Mouse (Mus musculus) gastrocnemius, postnatal 36 days (tissue): ENCODE data around the gene Galnt18. TPM values are rescaled to one million over a fixed set of nuclear protein-coding genes. Genes with fewer than 3 reads are reported as not detected.

ENCODE experiments used
- DNase-seq, 2 experiments: peaks; one replicate each; pipeline ENCODE4 v3.0.0; 2022
- intact Hi-C: fragments of 180-260 bp; cut with DNase I; formaldehyde crosslinking; loops from one replicate; pipeline ENCODE4 v1.15.1; 2025
- total RNA-seq, 2 experiments: library from RNA; stranded (reverse); gene quantifications; 2 replicates each; pipeline ENCODE4 v1.2.3; 2021

Galnt18 gene
- total RNA-seq, 2 experiments from 2014 or later = 3.8 to 3.9 TPM

GRCm38 (mm10) chr7:111589506-111590125, 190.2 kb downstream of the Galnt18 start:
- intact Hi-C loops = no loop called here
- DNase-seq = no peak

GRCm38 (mm10) chr7:111588291-111588781, 191.4 kb downstream of the Galnt18 start:
- intact Hi-C loops = no loop called here
- no peak for DNase-seq

- DNase-seq = no peak
- intact Hi-C loops = no loop called here
Measured at GRCm38 (mm10) chr7:111580547-111580946, 199.2 kb downstream of the Galnt18 start.

GRCm38 (mm10) chr7:111575096-111575495, 204.7 kb downstream of the Galnt18 start:
- no peak for DNase-seq

GRCm38 (mm10) chr7:111572336-111572735, 207.4 kb downstream of the Galnt18 start:
- intact Hi-C loops = no loop called here
- no peak for DNase-seq

More at GRCm38 (mm10) chr7:111575096-111575495, 204.7 kb downstream of the Galnt18 start:
- intact Hi-C loops = no loop called here

GRCm38 (mm10) chr7:111566838-111567237, 212.9 kb downstream of the Galnt18 start:
- DNase-seq = no peak
- intact Hi-C loops = no loop called here

- intact Hi-C loops = loop anchor here (5.0 kb wide), 1 partner anchor 404 kb away; no protein-coding TSS in a partner anchor
- DNase-seq = no peak
Measured at GRCm38 (mm10) chr7:111563316-111564110, 216.3 kb downstream of the Galnt18 start.

- no peak for DNase-seq
- intact Hi-C loops = loop anchor here (5.0 kb wide), 1 partner anchor 407 kb away; no protein-coding TSS in a partner anchor
Measured at GRCm38 (mm10) chr7:111560097-111560496, 219.7 kb downstream of the Galnt18 start.

- intact Hi-C loops = no loop called here
Measured at GRCm38 (mm10) chr7:111559011-111559410, 220.8 kb downstream of the Galnt18 start.

GRCm38 (mm10) chr7:111550987-111551386, 228.8 kb downstream of the Galnt18 start:
- intact Hi-C loops = no loop called here
- DNase-seq = no peak

More at GRCm38 (mm10) chr7:111559011-111559410, 220.8 kb downstream of the Galnt18 start:
- no peak for DNase-seq

GRCm38 (mm10) chr7:111547069-111547468, 232.7 kb downstream of the Galnt18 start:
- intact Hi-C loops = no loop called here
- no peak for DNase-seq

- intact Hi-C loops = no loop called here
- DNase-seq = no peak
Measured at GRCm38 (mm10) chr7:111545614-111546013, 234.2 kb downstream of the Galnt18 start.

GRCm38 (mm10) chr7:111537946-111538345, 241.8 kb downstream of the Galnt18 start:
- intact Hi-C loops = no loop called here
- no peak for DNase-seq

- intact Hi-C loops = no loop called here
- DNase-seq = no peak
Measured at GRCm38 (mm10) chr7:111534826-111535405, 244.9 kb downstream of the Galnt18 start.

- intact Hi-C loops = no loop called here
- no peak for DNase-seq
Measured at GRCm38 (mm10) chr7:111528961-111529643, 250.7 kb downstream of the Galnt18 start.

- intact Hi-C loops = no loop called here
Measured at GRCm38 (mm10) chr7:111528462-111528861, 251.3 kb downstream of the Galnt18 start.

GRCm38 (mm10) chr7:111520881-111521280, 258.9 kb downstream of the Galnt18 start:
- intact Hi-C loops = no loop called here
- DNase-seq = no peak

More at GRCm38 (mm10) chr7:111528462-111528861, 251.3 kb downstream of the Galnt18 start:
- no peak for DNase-seq

- intact Hi-C loops = no loop called here
- DNase-seq = no peak
Measured at GRCm38 (mm10) chr7:111518581-111519242, 261.1 kb downstream of the Galnt18 start.

GRCm38 (mm10) chr7:111516882-111517281, 262.9 kb downstream of the Galnt18 start:
- no peak for DNase-seq

GRCm38 (mm10) chr7:111515471-111515870, 264.3 kb downstream of the Galnt18 start:
- intact Hi-C loops = no loop called here
- no peak for DNase-seq

More at GRCm38 (mm10) chr7:111516882-111517281, 262.9 kb downstream of the Galnt18 start:
- intact Hi-C loops = no loop called here
